Mouse (Mus musculus) cortical plate, adult 2 months (tissue): ENCODE measurements at regions not wholly inside any gene's neighbourhood (a gene's known extent, or its start where the extent isn't known, plus 50 kb on each side); places are given as distances from the start of the nearest gene placed in this dataset.
A peak's percentile ranks its signal among the peaks of the same experiment; 100 is the strongest.

Experiments used
- H3K27ac ChIP-seq: fragments of 200-500 bp; 2 replicates; pipeline ENCODE4 v1.5.1; 2012; ENCODE audit warnings: low read length, control low read depth, inconsistent platforms; ENCODE audit not compliant: insufficient read depth
- H3K4me1 ChIP-seq: fragments of 200-500 bp; 2 replicates; pipeline ENCODE4 v1.6.1; 2011; ENCODE audit warnings: low read length; ENCODE audit not compliant: control insufficient read depth, insufficient read depth
- H3K4me3 ChIP-seq: fragments of 200-500 bp; 2 replicates; pipeline ENCODE4 v1.5.1; 2011; ENCODE audit warnings: mild to moderate bottlenecking, low read length, control low read depth; ENCODE audit not compliant: insufficient read depth
- CTCF ChIP-seq: fragments of 200-500 bp; IDR thresholded peaks from 2 replicates; pipeline ENCODE4 v1.5.1; 2011; ENCODE audit warnings: mild to moderate bottlenecking, control low read depth, low read length; ENCODE audit not compliant: insufficient read depth; ENCODE audit errors: extremely low read depth
- POLR2A ChIP-seq: fragments of 200-500 bp; IDR thresholded peaks from 2 replicates; pipeline ENCODE4 v1.6.1; 2011; ENCODE audit warnings: mild to moderate bottlenecking, low read length, control low read depth; ENCODE audit not compliant: insufficient read depth; ENCODE audit errors: extremely low read depth

GRCm38 (mm10) chr2:143419791-143420190, 126.2 kb upstream of the Pcsk2 start:
- no peaks in the 10 kb centered on the region for H3K4me1 ChIP-seq
- no peak for TF ChIP-seq POLR2A
- TF ChIP-seq CTCF, result no peak
- no peak overlapping the region for H3K27ac ChIP-seq
- no peak overlapping the region for H3K4me3 ChIP-seq

DNA sequence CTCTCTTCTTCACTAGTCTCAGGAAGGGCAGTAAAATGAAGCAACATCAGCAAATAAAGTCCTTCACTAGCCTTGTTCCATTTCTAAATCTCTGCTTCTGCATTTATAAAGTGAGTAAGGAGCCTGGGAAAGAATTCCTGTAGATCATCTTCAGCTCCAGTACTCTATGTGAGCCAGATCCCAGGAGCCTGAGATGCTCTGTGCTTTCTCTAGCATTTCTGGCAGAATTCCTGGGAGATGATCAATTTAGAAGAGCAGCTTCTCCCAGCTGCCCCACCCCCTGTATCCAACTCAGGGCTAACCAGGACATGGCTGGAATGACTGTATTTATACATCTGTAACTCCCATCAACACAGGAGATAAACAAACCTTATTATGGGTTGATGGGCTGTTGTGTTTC, 95.3 kb upstream of the Pcsk2 start:
- peaks cover 9% of the 10 kb centered on the region for H3K4me1 ChIP-seq
- H3K27ac ChIP-seq, result 0 out of 2 replicates have a peak overlapping the region, but pooled peaks have one; percentile 64
- no peak for TF ChIP-seq POLR2A
- TF ChIP-seq CTCF, result no peak
- no peak overlapping the region for H3K4me3 ChIP-seq

- TF ChIP-seq CTCF (no peak), POLR2A (no peak)
- Histone ChIP-seq H3K4me3 (no peak overlapping the region), H3K4me1 (peaks cover 9% of the 10 kb centered on the region), H3K27ac (0 out of 2 replicates have a peak overlapping the region, but pooled peaks have one; percentile 64)
These were observed 94.7 kb upstream of the Pcsk2 start for GRCm38 (mm10) chr2:143451256-143451655.

- no peak overlapping the region for H3K4me3 ChIP-seq
- TF ChIP-seq POLR2A (no peak), CTCF (no peak)
- peaks cover 9% of the 10 kb centered on the region for H3K4me1 ChIP-seq
- peak overlapping the region; percentile 15; the same call in 1 of the 2 replicates for H3K27ac ChIP-seq
These were observed 94.3 kb upstream of the Pcsk2 start for GRCm38 (mm10) chr2:143451661-143452060.

- Histone ChIP-seq H3K4me3 (no peak overlapping the region), H3K4me1 (peaks cover 5% of the 10 kb centered on the region)
- TF ChIP-seq POLR2A, result no peak
- TF ChIP-seq CTCF, result no peak
These were observed 78.0 kb upstream of the Pcsk2 start for GRCm38 (mm10) chr2:143467936-143468335.

GRCm38 (mm10) chr2:143471394-143471793, 74.6 kb upstream of the Pcsk2 start:
- Histone ChIP-seq H3K4me3 (no peak overlapping the region), H3K4me1 (peaks cover 5% of the 10 kb centered on the region), H3K27ac (no peak overlapping the region)
- TF ChIP-seq CTCF, result no peak
- no peak for TF ChIP-seq POLR2A

More at GRCm38 (mm10) chr2:143467936-143468335, 78.0 kb upstream of the Pcsk2 start:
- H3K27ac ChIP-seq, result no peak overlapping the region

DNA sequence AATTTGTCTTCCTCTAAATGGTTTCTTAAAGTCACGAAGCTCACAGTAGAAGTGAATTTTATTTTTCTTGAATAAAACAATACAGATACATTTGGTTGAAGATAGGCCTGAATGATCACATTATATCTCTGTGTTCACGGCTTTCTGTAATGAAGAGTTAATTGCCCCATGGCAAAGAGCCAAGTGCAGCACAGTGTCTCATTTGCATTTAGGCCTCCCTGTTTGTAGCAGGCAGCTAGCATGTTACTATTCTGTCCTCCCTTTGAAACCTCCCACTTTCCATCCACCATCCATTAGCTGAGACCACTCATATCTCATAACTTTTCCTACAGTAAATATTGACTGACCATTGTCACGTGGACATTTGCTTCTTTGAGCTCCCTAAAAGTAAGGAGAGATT, 55.1 kb upstream of the Pcsk2 start:
- Histone ChIP-seq H3K4me1 (no peaks in the 10 kb centered on the region), H3K27ac (no peak overlapping the region), H3K4me3 (no peak overlapping the region)
- no peak for TF ChIP-seq CTCF
- TF ChIP-seq POLR2A, result no peak
